9 mouse cellular contexts compared by ENCODE assay signal in genomic region chr6:87334361-87335090, GRCm38 (mm10). TPM values are rescaled to one million over a fixed set of nuclear protein-coding genes. Genes with fewer than 3 reads are reported as not detected.
DNase-seq lines count a peak whose midpoint lies in the region; ATAC-seq and TF ChIP-seq lines count a peak whose summit lies in the region.
"Had no signal": no experiment of that assay in that cellular context is flagged by ENCODE, and none has a peak within 500 bp of the region (broad histone marks: within the 10 kb centered on the region; RNA-seq: fewer than 3 reads in every experiment).

No protein-coding gene starts in this region.

- peak overlapping the region; percentile 76 for H3K27ac ChIP-seq in intestine, embryonic 14.5 days (ENCODE audit: low read depth)
- no peak overlapping the region for H3K27ac ChIP-seq in liver, embryonic 16.5 days (ENCODE audit: low read length)
- no peak overlapping the region for H3K27ac ChIP-seq in olfactory bulb, adult 2 months (ENCODE audit: insufficient read depth, low read depth, low read length)

- H3K79me2 ChIP-seq in C2C12 (ENCODE audit: control insufficient read depth, insufficient read depth): peaks cover 15% of the 10 kb centered on the region

- H3K79me3 ChIP-seq in C2C12 (ENCODE audit: low read depth): peaks cover 2% of the 10 kb centered on the region

- peak overlapping the region; percentile 74 for H3K9ac ChIP-seq in intestine, embryonic 14.5 days (ENCODE audit: low read length)
- H3K9ac ChIP-seq in liver, embryonic 16.5 days (ENCODE audit: low read depth, low read length): no peak overlapping the region

- peak overlapping the region; percentile 64 for H3K4me2 ChIP-seq in intestine, embryonic 14.5 days (ENCODE audit: low read length)
- H3K4me2 ChIP-seq in liver, embryonic 16.5 days (ENCODE audit: low read depth, low read length): 0 out of 2 replicates have a peak overlapping the region, but pooled peaks have one; percentile 65

- H3K9me3 ChIP-seq in intestine, embryonic 14.5 days (ENCODE audit: control insufficient read depth, low read length): no peaks in the 10 kb centered on the region
- H3K9me3 ChIP-seq in liver, embryonic 16.5 days (replicated peaks; ENCODE audit: control insufficient read depth, low read length): no peaks in the 10 kb centered on the region

- TF ChIP-seq POLR2A in olfactory bulb, adult 2 months (IDR thresholded peaks at IDR 0.05; ENCODE audit: insufficient read depth, low read depth, low read length): no peak

- peaks cover 15% of the 10 kb centered on the region; the same call in 1 of the 2 replicates for H3K4me1 ChIP-seq in intestine, embryonic 14.5 days (replicated peaks; ENCODE audit: control insufficient read depth, insufficient read depth, low read length)
- H3K4me1 ChIP-seq in liver, embryonic 16.5 days (ENCODE audit: control insufficient read depth, low read depth, low read length): no peaks in the 10 kb centered on the region
- H3K4me1 ChIP-seq in olfactory bulb, adult 2 months (ENCODE audit: control insufficient read depth, insufficient read depth, low read length): peaks cover 11% of the 10 kb centered on the region

- no peak for TF ChIP-seq CTCF in C2C12 (IDR thresholded peaks at IDR 0.05; ENCODE audit: control insufficient read depth, insufficient read depth, insufficient read length)
- TF ChIP-seq CTCF in olfactory bulb, adult 2 months (IDR thresholded peaks at IDR 0.05; ENCODE audit: insufficient read depth, low read depth, low read length): no peak

- WGBS in intestine, embryonic 14.5 days: 17% methylated on average over 11 of the region's 11 CpGs
- WGBS in liver, embryonic 16.5 days (ENCODE audit: insufficient replicate concordance): 21% methylated on average over 11 of the region's 11 CpGs
- WGBS in olfactory bulb, adult 2 months: 16% methylated on average over 11 of the region's 11 CpGs

- peak overlapping the region; percentile 51 for H3K4me3 ChIP-seq in C2C12 (ENCODE audit: insufficient read depth, poor library complexity, severe bottlenecking)
- peak overlapping the region; percentile 64 for H3K4me3 ChIP-seq in intestine, embryonic 14.5 days (ENCODE audit: low read depth, low read length)
- H3K4me3 ChIP-seq in liver, embryonic 16.5 days (ENCODE audit: low read depth, low read length): peak overlapping the region; percentile 52
- H3K4me3 ChIP-seq in olfactory bulb, adult 2 months (ENCODE audit: insufficient read depth, low read depth, low read length): peak overlapping the region; percentile 67

- no peaks in the 10 kb centered on the region for H3K36me3 ChIP-seq in C2C12 (ENCODE audit: control insufficient read depth, insufficient read depth)
- H3K36me3 ChIP-seq in intestine, embryonic 14.5 days (ENCODE audit: control insufficient read depth, insufficient read depth, low read length): no peaks in the 10 kb centered on the region
- no peaks in the 10 kb centered on the region for H3K36me3 ChIP-seq in liver, embryonic 16.5 days (ENCODE audit: control insufficient read depth, insufficient read depth)

- DNase-seq in adipocyte (ENCODE audit: low spot score): peak; percentile 75
- DNase-seq in frontal cortex, postnatal 10 days (ENCODE audit: low spot score in 2 of 2): peak; percentile 35 to 38
- DNase-seq in intestine, embryonic 14.5 days (ENCODE audit: low spot score): peak; percentile 73
- DNase-seq in urinary bladder, postnatal 10 days (ENCODE audit: low spot score): no peak

- no peak for ATAC-seq in intestine, embryonic 14.5 days (replicated peaks; ENCODE audit: low FRiP score, low TSS enrichment, low read depth)
- ATAC-seq in liver, embryonic 16.5 days (ENCODE audit: low read depth): no peak
- ATAC-seq in megakaryocyte, adult 5-6 weeks (ENCODE audit: poor library complexity, severe bottlenecking): no peak

- peak overlapping the region; percentile 78 for H3ac ChIP-seq in C2C12 (ENCODE audit: control insufficient read depth, insufficient read length, low read depth)

- H3K27me3 ChIP-seq in C2C12 (ENCODE audit: control insufficient read depth, insufficient read depth, insufficient read length): no peaks in the 10 kb centered on the region
- H3K27me3 ChIP-seq in intestine, embryonic 14.5 days (replicated peaks; ENCODE audit: control insufficient read depth, insufficient read depth, low read length): no peaks in the 10 kb centered on the region
- peaks cover 27% of the 10 kb centered on the region for H3K27me3 ChIP-seq in liver, embryonic 16.5 days (ENCODE audit: control insufficient read depth, insufficient read depth, low read depth, low read length)

TF ChIP-seq in C2C12, 6 proteins besides CTCF, POLR2A, EP300 and RAD21:
- TF ChIP-seq FOSL1 (IDR thresholded peaks at IDR 0.05; ENCODE audit: insufficient read depth, low read length, poor library complexity, severe bottlenecking): no peak
- TF ChIP-seq MYOG (IDR thresholded peaks at IDR 0.05; ENCODE audit: control insufficient read depth, extremely low read depth, insufficient read length): no peak
- TF ChIP-seq USF1 (IDR thresholded peaks at IDR 0.05; ENCODE audit: low read depth): no peak
- TF ChIP-seq CEBPB (IDR thresholded peaks at IDR 0.05; ENCODE audit: low read depth): no peak
- TF ChIP-seq MAX (IDR thresholded peaks at IDR 0.05): no peak
- TF ChIP-seq MYOD1 (IDR thresholded peaks at IDR 0.05; ENCODE audit: control insufficient read depth, insufficient read length, low read depth): no peak

RNA-seq across cellular contexts. Expression of gene Antxr1, which starts 1.1 kb away (rescaled TPM):
- 12.5 TPM for polyA plus RNA-seq in C2C12 (2012; fragmentation: generic; extraction: Trizol)
- 8.5 and 9.2 TPM in 2 replicates for polyA plus RNA-seq in intestine, embryonic 14.5 days (2014; fragmentation: Nextera tagmentation; extraction: Ambion mirVana)
- polyA plus RNA-seq in liver, embryonic 16.5 days (2015; fragmentation: Nextera tagmentation; extraction: Ambion mirVana): 0.36 and 0.54 TPM in 2 replicates
- not detected in 2 replicates for polyA plus RNA-seq in olfactory bulb, adult 2 months (2012; ENCODE audit: insufficient read depth, insufficient read length, low replicate concordance, missing spikeins)
- total RNA-seq in megakaryocyte, adult 5-6 weeks (2015): 0.56 and 0.64 TPM in 2 replicates
- total RNA-seq in megakaryocyte, adult 5-6 weeks (2017): 0.07 and 0.33 TPM in 2 replicates
- total RNA-seq: neutrophil, adult 5-6 weeks had no signal

RNA-seq across cellular contexts. Expression of gene Gkn1, which starts 16.2 kb away (rescaled TPM):
- not detected for polyA plus RNA-seq in C2C12 (2012; fragmentation: generic; extraction: Trizol)
- 0.34 and 0.66 TPM in 2 replicates for polyA plus RNA-seq in intestine, embryonic 14.5 days (2014; fragmentation: Nextera tagmentation; extraction: Ambion mirVana)
- not detected in 2 replicates for polyA plus RNA-seq in liver, embryonic 16.5 days (2015; fragmentation: Nextera tagmentation; extraction: Ambion mirVana)
- polyA plus RNA-seq in olfactory bulb, adult 2 months (2012; ENCODE audit: insufficient read depth, insufficient read length, low replicate concordance, missing spikeins): not detected in 2 replicates
- total RNA-seq in megakaryocyte, adult 5-6 weeks (2015): not detected in 2 replicates
- not detected in 2 replicates for total RNA-seq in megakaryocyte, adult 5-6 weeks (2017)
- total RNA-seq: neutrophil, adult 5-6 weeks had no signal

RNA-seq across cellular contexts. Expression of gene Gkn2, which starts 38.6 kb away (rescaled TPM):
- not detected for polyA plus RNA-seq in C2C12 (2012; fragmentation: generic; extraction: Trizol)
- polyA plus RNA-seq in intestine, embryonic 14.5 days (2014; fragmentation: Nextera tagmentation; extraction: Ambion mirVana): 1.6 TPM in 1 of 2 replicates, not detected in the other
- polyA plus RNA-seq in liver, embryonic 16.5 days (2015; fragmentation: Nextera tagmentation; extraction: Ambion mirVana): not detected in 2 replicates
- not detected in 2 replicates for polyA plus RNA-seq in olfactory bulb, adult 2 months (2012; ENCODE audit: insufficient read depth, insufficient read length, low replicate concordance, missing spikeins)
- not detected in 2 replicates for total RNA-seq in megakaryocyte, adult 5-6 weeks (2015)
- not detected in 2 replicates for total RNA-seq in megakaryocyte, adult 5-6 weeks (2017)
- total RNA-seq: neutrophil, adult 5-6 weeks had no signal

RNA-seq across cellular contexts. Expression of gene Gkn3, which starts 54.2 kb away (rescaled TPM):
- polyA plus RNA-seq in C2C12 (2012; fragmentation: generic; extraction: Trizol): not detected
- polyA plus RNA-seq in intestine, embryonic 14.5 days (2014; fragmentation: Nextera tagmentation; extraction: Ambion mirVana): 0.65 and 1.2 TPM in 2 replicates
- not detected in 2 replicates for polyA plus RNA-seq in liver, embryonic 16.5 days (2015; fragmentation: Nextera tagmentation; extraction: Ambion mirVana)
- not detected in 2 replicates for polyA plus RNA-seq in olfactory bulb, adult 2 months (2012; ENCODE audit: insufficient read depth, insufficient read length, low replicate concordance, missing spikeins)
- not detected in 2 replicates for total RNA-seq in megakaryocyte, adult 5-6 weeks (2015)
- not detected in 2 replicates for total RNA-seq in megakaryocyte, adult 5-6 weeks (2017)
- total RNA-seq: neutrophil, adult 5-6 weeks had no signal
